Mouse (Mus musculus) ES-Bruce4 (cell line): ENCODE measurements at regions not wholly inside any gene's neighbourhood (a gene's known extent, or its start where the extent isn't known, plus 50 kb on each side); places are given as distances from the start of the nearest gene placed in this dataset.

ENCODE experiments used
- CTCF ChIP-seq: IDR thresholded peaks from one replicate; pipeline ENCODE4 v1.8.1; 2011; ENCODE audit warnings: low read depth, low read length
- POLR2A ChIP-seq: IDR thresholded peaks from one replicate; pipeline ENCODE4 v1.8.1; 2011; ENCODE audit warnings: low read length; ENCODE audit not compliant: insufficient read depth

DNA sequence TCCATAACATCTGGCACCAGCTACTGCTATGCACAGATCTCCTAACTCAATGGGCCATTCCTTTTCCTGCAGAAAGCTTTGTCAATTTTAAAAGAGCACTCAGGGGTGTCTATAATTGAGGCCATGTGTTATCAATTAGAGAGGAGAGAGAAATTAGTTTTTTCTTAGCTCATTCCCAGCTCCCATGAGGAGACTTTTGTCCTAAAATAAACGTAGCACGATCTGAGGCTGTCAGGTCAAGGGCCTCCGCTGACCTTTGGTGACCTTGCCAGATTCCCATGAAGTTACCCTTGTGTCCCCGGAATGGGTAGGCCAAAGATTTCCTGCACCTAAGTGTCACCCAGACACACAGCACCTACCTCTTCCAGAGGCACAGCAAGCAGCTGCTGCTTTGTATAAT, 130.3 kb upstream of the Gm17728 start:
- TF ChIP-seq CTCF: no peak
- no peak for TF ChIP-seq POLR2A
